Mouse (Mus musculus) forebrain, embryonic 13.5 days (tissue): Measurements from ENCODE around the gene Crygs. TPM values are rescaled to one million over a fixed set of nuclear protein-coding genes. Genes with fewer than 3 reads are reported as not detected.
"Not testable (repeated sequence)": the region's sequence is repeated elsewhere in the genome, so short reads cannot be mapped to it uniquely, and the experiment has no call there.

Experiments used
- ATAC-seq: fragments of 200-750 bp; cut with Nextera tagmentation; 2 replicates; pipeline ENCODE4 v1.8.0; 2017
- H3K27ac ChIP-seq: fragments of 300-500 bp; sonication (generic); 2 replicates; pipeline ENCODE4 v1.5.1; 2015; ENCODE audit warnings: inconsistent platforms, mild to moderate bottlenecking, moderate library complexity
- H3K27me3 ChIP-seq: fragments of 300-500 bp; sonication (generic); 2 replicates; pipeline ENCODE4 v1.6.1; 2015; ENCODE audit warnings: mild to moderate bottlenecking, inconsistent platforms
- H3K36me3 ChIP-seq: fragments of 300-500 bp; sonication (generic); 2 replicates; pipeline ENCODE4 v1.6.1; 2015; ENCODE audit warnings: mild to moderate bottlenecking, inconsistent platforms; ENCODE audit not compliant: poor library complexity, severe bottlenecking
- H3K4me1 ChIP-seq: fragments of 300-500 bp; sonication (generic); 2 replicates; pipeline ENCODE4 v1.6.1; 2015; ENCODE audit warnings: inconsistent platforms
- H3K4me2 ChIP-seq: fragments of 300-500 bp; sonication (generic); 2 replicates; pipeline ENCODE4 v1.6.1; 2015; ENCODE audit warnings: inconsistent platforms, mild to moderate bottlenecking, moderate library complexity
- H3K4me3 ChIP-seq: fragments of 300-500 bp; sonication (generic); 2 replicates; pipeline ENCODE4 v1.5.1; 2015; ENCODE audit warnings: mild to moderate bottlenecking, inconsistent platforms
- H3K9ac ChIP-seq: fragments of 300-500 bp; sonication (generic); 2 replicates; pipeline ENCODE4 v1.6.1; 2015; ENCODE audit warnings: mild to moderate bottlenecking, inconsistent platforms
- H3K9me3 ChIP-seq: fragments of 300-500 bp; sonication (generic); replicated peaks from 2 replicates; pipeline ENCODE4 v1.6.1; 2016; ENCODE audit warnings: inconsistent platforms
- WGBS: fragments of 180-500 bp; shearing (Covaris S2); methylation state at CpG from one replicate; pipeline ENCODE4 v1.1.7; 2015; 5-methylcytosine and 5-hydroxymethylcytosine counted together
- polyA plus RNA-seq: library from polyadenylated mRNA; unstranded; fragments of >200 nt; fragmentation: Nextera tagmentation; extraction: Ambion mirVana; gene quantifications from 2 replicates; pipeline ENCODE4 v1.2.1, GENCODE M21; 2015

The Crygs gene
- polyA plus RNA-seq, 1 experiment from 2014 or later, result not detected

GRCm38 (mm10) chr16:22779228-22779835 lies 32.0 kb downstream of the Crygs start:
- H3K4me1 ChIP-seq, result no peaks in the 10 kb centered on the region
- WGBS, result 85% methylated on average over 3 of the region's 3 CpGs
- ATAC-seq, result no peak
- H3K36me3 ChIP-seq, result no peaks in the 10 kb centered on the region
- H3K4me2 ChIP-seq, result no peak overlapping the region
- H3K9ac ChIP-seq, result no peak overlapping the region
- no peak overlapping the region for H3K4me3 ChIP-seq
- H3K9me3 ChIP-seq, result no peaks in the 10 kb centered on the region
- no peak overlapping the region for H3K27ac ChIP-seq
- H3K27me3 ChIP-seq, result no peaks in the 10 kb centered on the region

DNA sequence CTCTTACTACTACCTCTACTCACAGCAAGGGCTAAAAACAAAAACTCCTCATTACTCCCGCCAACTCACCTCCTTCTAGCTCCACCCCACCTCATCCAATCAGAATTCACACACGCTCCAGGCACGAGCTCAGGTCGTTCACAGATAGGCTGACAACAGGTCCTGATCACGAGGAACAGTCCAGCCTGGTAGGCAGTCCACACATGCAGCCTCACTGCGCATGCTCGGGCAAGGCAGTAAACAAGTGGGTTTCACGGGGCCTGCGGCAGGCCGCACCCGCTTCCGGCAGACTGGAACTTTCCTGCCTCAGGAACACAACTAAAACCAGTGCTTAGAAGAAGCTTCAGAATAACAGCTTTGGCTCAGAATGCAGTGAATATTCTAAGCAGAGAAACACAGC lies 33.1 kb downstream of the Crygs start:
- 92% methylated on average over 12 of the region's 12 CpGs for WGBS
- H3K4me2 ChIP-seq, H3K36me3 ChIP-seq, H3K27me3 ChIP-seq, ATAC-seq, H3K9me3 ChIP-seq, H3K4me1 ChIP-seq, H3K9ac ChIP-seq, H3K27ac ChIP-seq, H3K4me3 ChIP-seq: not testable (repeated sequence)

GRCm38 (mm10) chr16:22775471-22775985 lies 35.8 kb downstream of the Crygs start:
- H3K9ac ChIP-seq, result no peak overlapping the region
- no peak overlapping the region for H3K4me3 ChIP-seq
- no peaks in the 10 kb centered on the region for H3K9me3 ChIP-seq
- no peak overlapping the region for H3K4me2 ChIP-seq
- no peak for ATAC-seq
- no peak overlapping the region for H3K27ac ChIP-seq
- no peaks in the 10 kb centered on the region for H3K4me1 ChIP-seq
- H3K27me3 ChIP-seq, result no peaks in the 10 kb centered on the region
- no peaks in the 10 kb centered on the region for H3K36me3 ChIP-seq
- WGBS, result 67% methylated on average over 5 of the region's 5 CpGs

- Histone ChIP-seq H3K9ac (no peak overlapping the region), H3K4me2 (no peak overlapping the region), H3K27me3 (no peaks in the 10 kb centered on the region), H3K4me3 (no peak overlapping the region), H3K4me1 (no peaks in the 10 kb centered on the region), H3K27ac (no peak overlapping the region), H3K36me3 (no peaks in the 10 kb centered on the region), H3K9me3 (no peaks in the 10 kb centered on the region)
- 92% methylated on average over 8 of the region's 8 CpGs for WGBS
- ATAC-seq, result no peak
These were observed 42.7 kb downstream of the Crygs start for GRCm38 (mm10) chr16:22768661-22769060.

- Histone ChIP-seq H3K9me3 (no peaks in the 10 kb centered on the region), H3K4me3 (no peak overlapping the region), H3K4me2 (no peak overlapping the region), H3K27ac (no peak overlapping the region), H3K36me3 (no peaks in the 10 kb centered on the region), H3K27me3 (no peaks in the 10 kb centered on the region), H3K9ac (no peak overlapping the region), H3K4me1 (no peaks in the 10 kb centered on the region)
- 96% methylated on average over 3 of the region's 3 CpGs for WGBS
- no peak for ATAC-seq
These were observed 44.0 kb downstream of the Crygs start for GRCm38 (mm10) chr16:22767405-22767804.

DNA sequence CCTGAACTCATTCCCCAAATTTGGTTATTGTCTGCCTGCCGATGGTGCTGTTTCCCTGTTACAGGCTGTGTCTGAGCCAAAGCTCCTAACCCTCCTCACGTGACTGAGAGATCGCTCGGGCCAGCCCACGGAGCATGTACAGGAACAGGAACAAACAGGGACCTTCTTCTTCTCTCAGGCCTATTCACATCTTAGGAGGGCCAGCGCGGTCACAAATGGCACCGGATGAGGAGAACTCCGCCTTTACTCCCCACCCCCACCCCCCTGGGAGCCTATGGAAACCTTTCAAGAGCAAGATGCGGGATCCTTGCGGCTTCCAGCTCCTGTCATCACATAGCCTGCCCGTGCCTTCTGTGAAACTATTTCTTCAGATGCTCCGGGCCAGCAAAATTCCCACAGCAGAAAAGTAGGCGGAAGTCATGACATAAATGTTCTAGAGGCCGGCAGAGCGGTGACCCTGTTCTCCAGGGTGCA lies 44.6 kb downstream of the Crygs start:
- no peaks in the 10 kb centered on the region for H3K36me3 ChIP-seq
- H3K4me3 ChIP-seq, result no peak overlapping the region
- no peak overlapping the region for H3K27ac ChIP-seq
- no peak overlapping the region for H3K4me2 ChIP-seq
- H3K27me3 ChIP-seq, result no peaks in the 10 kb centered on the region
- H3K9me3 ChIP-seq, result no peaks in the 10 kb centered on the region
- H3K4me1 ChIP-seq, result no peaks in the 10 kb centered on the region
- no peak overlapping the region for H3K9ac ChIP-seq
- 86% methylated on average over 16 of the region's 16 CpGs for WGBS
- no peak for ATAC-seq

DNA sequence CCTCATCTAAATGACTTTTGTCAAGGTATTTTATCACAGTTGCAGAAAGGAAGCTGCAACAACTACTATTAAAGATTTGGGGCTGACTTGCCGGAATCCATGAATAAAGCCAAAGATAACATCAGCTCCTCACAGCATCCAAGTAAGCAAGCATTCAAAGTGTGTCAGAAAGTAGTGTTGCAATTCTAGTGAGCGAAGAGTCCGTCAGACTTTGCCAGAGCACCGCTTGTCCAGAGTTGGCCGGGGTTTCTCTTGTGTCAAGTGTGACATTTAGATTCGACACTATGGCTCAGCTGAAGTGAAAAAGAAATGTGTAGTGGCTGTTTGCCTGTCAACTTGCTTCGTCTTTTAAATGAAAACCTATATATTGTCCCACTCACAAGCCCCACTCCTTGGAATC lies 45.8 kb downstream of the Crygs start:
- H3K9ac ChIP-seq, result no peak overlapping the region
- no peaks in the 10 kb centered on the region for H3K27me3 ChIP-seq
- no peaks in the 10 kb centered on the region for H3K4me1 ChIP-seq
- H3K36me3 ChIP-seq, result no peaks in the 10 kb centered on the region
- no peak overlapping the region for H3K27ac ChIP-seq
- 93% methylated on average over 7 of the region's 7 CpGs for WGBS
- no peak overlapping the region for H3K4me2 ChIP-seq
- peaks cover 2% of the 10 kb centered on the region; the same call in 1 of the 2 replicates for H3K9me3 ChIP-seq
- no peak for ATAC-seq
- no peak overlapping the region for H3K4me3 ChIP-seq

Other genes with a start within 250 kb of the Crygs start
- 1.00 and 1.3 TPM in 2 replicates for gene Dgkg, start 154.4 kb downstream of the Crygs start, polyA plus RNA-seq
- 26.5 and 28.6 TPM in 2 replicates for gene Tbccd1, start 46.1 kb upstream of the Crygs start, polyA plus RNA-seq
- 82.1 and 83.9 TPM in 2 replicates for gene Dnajb11, start 46.3 kb upstream of the Crygs start, polyA plus RNA-seq
- 1.5 TPM in 1 of 2 replicates, not detected in the other for gene Ahsg, start 79.7 kb upstream of the Crygs start, polyA plus RNA-seq
- gene Fetub, start 106.8 kb upstream of the Crygs start, polyA plus RNA-seq, result not detected in 2 replicates
- gene Hrg, start 139.5 kb upstream of the Crygs start, polyA plus RNA-seq, result 0.10 and 0.15 TPM in 2 replicates
- not detected in 2 replicates for gene Kng2, start 217.9 kb upstream of the Crygs start, polyA plus RNA-seq
- 0.69 TPM in 1 of 2 replicates, not detected in the other for gene Kng1, start 246.3 kb upstream of the Crygs start, polyA plus RNA-seq